Mouse (Mus musculus) neural tube, embryonic 12.5 days (tissue): ENCODE measurements around the gene Bcap29. TPM values are rescaled to one million over a fixed set of nuclear protein-coding genes. Genes with fewer than 3 reads are reported as not detected.
A peak's percentile ranks its signal among the peaks of the same experiment; 100 is the strongest.
"Not testable (repeated sequence)": the region's sequence is repeated elsewhere in the genome, so short reads cannot be mapped to it uniquely, and the experiment has no call there.

Experiments used
- ATAC-seq: fragments of 200-750 bp; cut with Nextera tagmentation; 2 replicates; pipeline ENCODE4 v1.8.0; 2017; ENCODE audit warnings: low read depth, mild to moderate bottlenecking, moderate TSS enrichment, moderate library complexity; ENCODE audit not compliant: low FRiP score
- H3K27ac ChIP-seq: fragments of 300-500 bp; sonication (generic); 2 replicates; pipeline ENCODE4 v1.5.1; 2016
- H3K27me3 ChIP-seq: fragments of 300-500 bp; sonication (generic); replicated peaks from 2 replicates; pipeline ENCODE4 v1.6.1; 2016; ENCODE audit warnings: mild to moderate bottlenecking
- H3K36me3 ChIP-seq: fragments of 300-500 bp; sonication (generic); 2 replicates; pipeline ENCODE4 v1.6.1; 2016; ENCODE audit warnings: mild to moderate bottlenecking
- H3K4me1 ChIP-seq: fragments of 300-500 bp; sonication (generic); 2 replicates; pipeline ENCODE4 v1.6.1; 2016
- H3K4me2 ChIP-seq: fragments of 300-500 bp; sonication (generic); replicated peaks from 2 replicates; pipeline ENCODE4 v1.6.1; 2016; ENCODE audit warnings: mild to moderate bottlenecking
- H3K4me3 ChIP-seq: fragments of 300-500 bp; sonication (generic); 2 replicates; pipeline ENCODE4 v1.5.1; 2016
- H3K9ac ChIP-seq: fragments of 300-500 bp; sonication (generic); 2 replicates; pipeline ENCODE4 v1.6.1; 2016; ENCODE audit warnings: mild to moderate bottlenecking
- H3K9me3 ChIP-seq: fragments of 300-500 bp; sonication (generic); 2 replicates; pipeline ENCODE4 v1.6.1; 2016; ENCODE audit warnings: mild to moderate bottlenecking
- WGBS: fragments of 180-500 bp; shearing (Covaris S2); methylation state at CpG from one replicate; pipeline ENCODE4 v1.1.7; 2016; 5-methylcytosine and 5-hydroxymethylcytosine counted together
- polyA plus RNA-seq: library from polyadenylated mRNA; unstranded; fragments of >200 nt; fragmentation: Nextera tagmentation; extraction: Ambion mirVana; gene quantifications from 2 replicates; pipeline ENCODE4 v1.2.1, GENCODE M21; 2016

Gene Bcap29
- 28.1 and 29.4 TPM in 2 replicates for polyA plus RNA-seq

DNA sequence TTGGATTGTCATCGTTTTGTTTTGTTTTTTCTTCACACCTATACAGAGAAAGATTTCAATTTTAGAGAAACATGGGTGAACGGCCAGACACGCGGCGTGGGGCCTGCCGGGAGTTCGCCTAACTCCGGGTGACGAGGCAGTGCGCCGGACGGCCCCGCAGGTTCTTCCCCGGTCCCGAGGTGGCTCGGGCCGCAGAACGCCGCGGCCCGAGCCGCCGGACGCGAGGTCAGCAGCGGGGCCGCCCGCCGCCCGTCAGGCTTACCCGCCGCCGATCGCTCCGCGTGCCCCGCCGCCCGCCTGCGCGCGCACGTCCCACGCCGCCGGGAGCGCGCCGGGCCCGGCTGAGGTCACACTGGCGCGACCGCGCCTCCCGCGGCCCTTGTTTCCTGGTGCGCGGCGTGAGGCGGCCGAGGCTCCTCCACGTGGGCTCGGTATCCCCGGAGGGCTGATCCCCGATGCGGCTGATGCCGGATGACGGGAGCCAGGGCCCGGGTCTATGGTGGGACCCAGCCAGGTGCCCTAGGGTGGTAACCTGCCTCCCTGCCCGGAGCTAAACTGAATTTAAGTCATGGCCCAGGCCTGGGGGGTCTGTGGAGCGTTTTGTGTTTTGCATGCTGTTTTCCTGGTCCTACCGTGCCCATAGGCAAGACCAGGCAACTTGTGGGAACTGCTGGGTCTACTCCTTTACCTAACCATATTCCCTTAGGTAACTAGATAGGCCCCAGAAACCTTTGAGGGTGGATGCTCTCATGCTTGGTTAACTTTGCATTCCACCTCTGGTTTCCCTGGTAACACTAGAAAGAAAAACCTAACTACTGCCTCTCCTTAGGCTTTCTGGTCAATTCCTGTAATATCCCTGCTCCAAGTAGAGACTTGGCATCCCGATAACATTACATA is at the start of gene Bcap29:
TSS of gene Bcap29 (minus strand) at position 316 of the 897 bp plus-strand sequence.
- Histone ChIP-seq H3K9ac (peak within 1 kb of the TSS; percentile 78), H3K4me3 (peak within 1 kb of the TSS; percentile 56), H3K36me3 (no peaks in the 10 kb centered on the region), H3K27ac (no peak within 1 kb of the TSS), H3K9me3 (no peaks in the 10 kb centered on the region), H3K4me2 (peak within 1 kb of the TSS; percentile 72), H3K4me1 (0 out of 2 replicates have a peak, but pooled peaks cover 7% of the 10 kb centered on the region), H3K27me3 (no peaks in the 10 kb centered on the region)
- 2% methylated on average over 73 of the region's 73 CpGs for WGBS
- peak; percentile 93 for ATAC-seq

DNA sequence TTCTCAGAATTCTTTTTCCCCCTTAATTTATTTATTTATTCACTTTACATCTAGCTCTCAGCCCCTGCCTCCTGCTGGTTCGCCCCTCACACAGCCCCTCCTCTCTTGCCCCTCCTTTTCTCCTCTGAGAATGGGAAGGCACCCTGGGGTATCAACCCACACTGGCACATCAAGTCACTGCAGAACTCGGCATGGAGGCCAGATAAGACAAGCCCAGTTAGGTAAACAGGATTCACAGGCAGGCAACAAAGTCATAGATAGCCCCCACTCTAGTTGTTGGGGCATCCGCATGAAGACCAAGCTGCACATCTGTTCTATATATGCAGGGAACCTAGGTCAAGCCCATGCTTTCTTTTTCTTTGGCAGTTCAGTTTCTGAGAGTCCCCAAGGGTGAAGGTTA is 32.7 kb upstream of the Bcap29 start:
- Histone ChIP-seq H3K4me1 (no peaks in the 10 kb centered on the region), H3K4me2 (no peak overlapping the region), H3K4me3 (no peak overlapping the region), H3K27me3 (no peaks in the 10 kb centered on the region), H3K9ac (no peak overlapping the region), H3K27ac (no peak overlapping the region), H3K36me3 (peaks cover 22% of the 10 kb centered on the region), H3K9me3 (no peaks in the 10 kb centered on the region)
- ATAC-seq: no peak
- 61% methylated on average over 3 of the region's 3 CpGs for WGBS

DNA sequence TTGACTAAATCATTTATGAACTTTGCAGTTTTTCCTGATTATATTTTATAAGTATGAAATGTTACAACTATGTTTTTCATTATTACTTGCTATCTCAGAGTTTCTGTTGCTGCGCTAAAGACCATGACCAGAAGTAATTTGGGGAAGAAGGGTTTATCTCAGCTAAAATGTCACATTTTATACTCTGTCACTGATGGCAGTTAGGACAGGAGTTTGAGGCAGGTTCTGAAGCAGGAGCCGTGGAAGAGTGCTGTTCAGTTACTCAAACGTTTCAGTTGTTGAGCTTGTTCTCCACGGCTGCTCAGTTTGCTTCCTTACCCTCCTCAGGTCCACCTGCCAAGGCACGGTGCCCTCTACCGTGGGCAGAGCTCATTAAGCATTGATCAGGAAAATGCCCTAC is 31.5 kb upstream of the Bcap29 start:
- Histone ChIP-seq H3K4me1 (no peaks in the 10 kb centered on the region), H3K27me3 (no peaks in the 10 kb centered on the region), H3K9ac (no peak overlapping the region), H3K4me3 (no peak overlapping the region), H3K36me3 (peaks cover 19% of the 10 kb centered on the region), H3K9me3 (no peaks in the 10 kb centered on the region), H3K4me2 (no peak overlapping the region), H3K27ac (no peak overlapping the region)
- WGBS: 74% methylated on average over 6 of the region's 6 CpGs
- ATAC-seq: no peak

DNA sequence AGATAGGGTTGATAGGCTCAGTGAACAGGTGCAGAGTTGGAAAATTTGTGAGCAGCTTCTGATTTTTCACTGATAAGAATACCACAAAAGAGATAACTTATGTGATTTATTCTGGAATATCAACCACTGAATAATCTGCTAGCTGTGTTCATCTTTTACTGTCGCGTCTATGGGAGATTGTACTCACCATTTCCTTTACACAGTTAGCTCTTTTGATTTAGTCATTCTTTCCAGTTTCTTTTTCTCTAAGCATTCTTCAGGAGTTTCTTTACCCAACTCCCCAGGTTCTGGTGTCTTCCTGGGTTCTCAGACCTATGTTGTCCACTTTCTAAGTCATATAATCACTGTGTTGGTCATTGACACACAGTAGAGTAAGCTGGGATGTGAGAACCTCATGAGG is 22.4 kb upstream of the Bcap29 start:
- ATAC-seq: no peak
- H3K4me1 ChIP-seq: peaks cover 7% of the 10 kb centered on the region
- H3K9me3 ChIP-seq: no peaks in the 10 kb centered on the region
- 91% methylated on average over 2 of the region's 2 CpGs for WGBS
- H3K9ac ChIP-seq: no peak overlapping the region
- no peaks in the 10 kb centered on the region for H3K27me3 ChIP-seq
- no peak overlapping the region for H3K4me3 ChIP-seq
- no peak overlapping the region for H3K4me2 ChIP-seq
- no peak overlapping the region for H3K27ac ChIP-seq
- no peaks in the 10 kb centered on the region for H3K36me3 ChIP-seq

DNA sequence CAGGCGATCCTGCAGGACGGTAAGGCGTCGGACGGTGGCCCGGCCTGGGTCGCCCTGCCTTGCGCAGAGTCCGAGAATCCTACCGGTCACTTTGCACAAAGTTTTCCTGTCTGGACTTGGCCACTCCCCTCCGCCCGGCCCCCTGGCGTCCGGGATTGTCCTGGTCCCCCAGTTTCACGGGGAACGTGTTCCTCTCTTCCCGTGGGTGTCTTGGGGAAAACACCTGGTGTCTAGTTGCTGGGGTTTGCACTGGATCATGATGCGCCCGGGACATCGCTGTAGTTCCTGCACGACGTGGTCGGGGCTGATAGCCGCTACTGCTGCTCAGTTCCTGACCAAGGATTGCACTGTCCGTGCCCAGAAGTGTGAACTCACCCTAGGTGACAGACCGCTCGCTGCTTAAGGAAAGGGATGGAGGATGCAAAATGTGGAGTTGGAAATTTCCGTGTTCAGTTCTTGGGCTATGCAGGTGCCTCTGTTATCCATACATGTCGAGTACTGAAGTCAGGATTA is 20.6 kb upstream of the Bcap29 start:
- peak; percentile 86 for ATAC-seq
- peak overlapping the region; percentile 65 for H3K4me3 ChIP-seq
- H3K27me3 ChIP-seq: no peaks in the 10 kb centered on the region
- WGBS: under 1% methylated on average over 29 of the region's 29 CpGs
- peak overlapping the region; percentile 63 for H3K9ac ChIP-seq
- H3K36me3 ChIP-seq: no peaks in the 10 kb centered on the region
- H3K9me3 ChIP-seq: no peaks in the 10 kb centered on the region
- no peak overlapping the region for H3K27ac ChIP-seq
- H3K4me1 ChIP-seq: peaks cover 7% of the 10 kb centered on the region
- H3K4me2 ChIP-seq: peak overlapping the region; percentile 81

DNA sequence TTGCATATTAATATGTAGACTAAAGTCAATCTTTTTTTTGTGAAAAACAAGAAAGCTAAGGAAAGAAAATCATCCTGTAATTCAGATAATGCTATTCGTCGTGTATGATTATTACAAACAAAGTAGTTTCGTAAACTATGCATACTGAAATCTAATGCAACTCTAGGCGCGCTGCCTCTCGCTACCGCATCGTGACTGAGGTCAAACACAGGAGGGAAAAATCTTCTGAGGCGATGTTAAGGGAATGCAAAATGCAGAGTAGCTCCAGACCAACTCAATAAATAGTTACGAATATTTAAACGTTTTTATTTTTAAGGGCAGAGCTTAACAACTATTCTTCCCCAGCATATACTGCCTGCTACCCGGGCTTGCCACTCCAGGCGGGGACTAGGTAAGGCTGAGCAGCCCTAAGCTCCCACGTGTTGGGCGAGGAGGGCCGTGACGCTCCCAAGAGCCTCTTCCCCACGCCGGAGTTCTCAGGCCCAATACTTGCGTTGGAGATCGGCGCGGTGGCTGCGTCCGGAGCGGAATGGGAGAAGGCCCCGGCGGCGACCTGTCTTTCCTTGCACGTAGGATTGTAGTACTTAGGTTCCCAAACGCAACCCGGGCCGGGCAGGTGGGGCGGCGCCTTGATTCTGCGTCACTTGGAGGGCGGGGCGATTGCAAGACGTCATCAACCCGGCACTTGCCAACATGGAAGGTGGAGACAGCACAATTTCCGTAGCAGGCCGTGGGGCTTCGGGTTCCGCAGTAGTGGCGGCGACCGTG is 19.9 kb upstream of the Bcap29 start, which contains the start of the genes Dus4l and Cog5:
TSS of gene Dus4l (minus strand) at position 630 of the 768 bp plus-strand sequence.
TSS of gene Cog5 (plus strand) at position 673 of the 768 bp plus-strand sequence.
- Histone ChIP-seq H3K27ac (no peak within 1 kb of the TSS), H3K4me1 (peaks cover 7% of the 10 kb centered on the region), H3K4me3 (peak within 1 kb of the TSS; percentile 65), H3K4me2 (peak within 1 kb of the TSS; percentile 81), H3K9me3 (no peaks in the 10 kb centered on the region), H3K9ac (peak within 1 kb of the TSS; percentile 63), H3K27me3 (no peaks in the 10 kb centered on the region), H3K36me3 (no peaks in the 10 kb centered on the region)
- under 1% methylated on average over 47 of the region's 47 CpGs for WGBS
- ATAC-seq: peak; percentile 98

DNA sequence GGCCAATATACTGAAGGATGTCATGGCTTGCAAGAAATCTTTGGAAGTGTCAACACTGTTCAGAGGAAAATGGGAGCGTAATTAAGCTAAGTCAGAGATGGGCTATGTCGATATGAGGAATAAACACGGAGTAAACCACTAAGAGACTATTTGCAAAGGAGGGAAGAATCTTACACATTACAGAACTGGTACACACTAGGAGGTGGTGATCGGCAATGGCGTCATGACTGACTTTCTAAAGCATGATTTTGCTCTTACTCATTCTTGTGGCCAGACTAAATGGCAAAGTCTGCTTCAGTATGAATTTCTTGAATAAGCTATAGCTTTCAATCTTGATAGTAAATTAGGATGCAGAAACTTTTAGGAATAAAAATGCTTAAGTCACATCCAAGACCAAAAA is 19.2 kb upstream of the Bcap29 start:
- H3K36me3 ChIP-seq: no peaks in the 10 kb centered on the region
- no peaks in the 10 kb centered on the region for H3K9me3 ChIP-seq
- H3K27me3 ChIP-seq: no peaks in the 10 kb centered on the region
- peaks cover 7% of the 10 kb centered on the region for H3K4me1 ChIP-seq
- ATAC-seq: no peak
- H3K27ac ChIP-seq: no peak overlapping the region
- WGBS: 75% methylated on average over 5 of the region's 5 CpGs
- H3K4me2 ChIP-seq: peak overlapping the region; percentile 81; the same call in 1 of the 2 replicates
- H3K4me3 ChIP-seq: no peak overlapping the region
- no peak overlapping the region for H3K9ac ChIP-seq

DNA sequence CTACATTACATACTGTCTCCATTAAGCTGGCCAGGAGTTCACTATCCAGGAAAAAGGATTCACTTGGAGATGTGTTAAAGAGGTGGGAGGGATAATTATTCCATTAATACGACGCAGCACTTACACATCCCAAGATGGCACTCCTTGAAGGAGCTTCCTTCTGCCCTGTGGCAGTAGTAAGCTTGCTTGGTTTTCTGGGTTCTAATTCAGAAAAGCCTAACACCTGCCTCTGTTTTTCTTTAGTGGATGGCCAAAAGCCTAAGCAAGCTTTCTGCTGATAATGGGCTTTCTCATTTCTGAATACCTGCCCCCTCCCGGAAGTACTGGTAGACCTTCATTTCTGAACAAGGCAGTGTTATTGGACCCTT is 766 bp upstream of the Bcap29 start:
- Histone ChIP-seq H3K4me2 (peak overlapping the region; percentile 72; the same call in 1 of the 2 replicates), H3K4me3 (no peak overlapping the region), H3K27ac (no peak overlapping the region), H3K4me1 (0 out of 2 replicates have a peak, but pooled peaks cover 7% of the 10 kb centered on the region), H3K9me3 (no peaks in the 10 kb centered on the region), H3K9ac (no peak overlapping the region), H3K27me3 (no peaks in the 10 kb centered on the region), H3K36me3 (no peaks in the 10 kb centered on the region)
- ATAC-seq: no peak; the same call in 1 of the 2 replicates
- WGBS: 90% methylated on average over 3 of the region's 3 CpGs

DNA sequence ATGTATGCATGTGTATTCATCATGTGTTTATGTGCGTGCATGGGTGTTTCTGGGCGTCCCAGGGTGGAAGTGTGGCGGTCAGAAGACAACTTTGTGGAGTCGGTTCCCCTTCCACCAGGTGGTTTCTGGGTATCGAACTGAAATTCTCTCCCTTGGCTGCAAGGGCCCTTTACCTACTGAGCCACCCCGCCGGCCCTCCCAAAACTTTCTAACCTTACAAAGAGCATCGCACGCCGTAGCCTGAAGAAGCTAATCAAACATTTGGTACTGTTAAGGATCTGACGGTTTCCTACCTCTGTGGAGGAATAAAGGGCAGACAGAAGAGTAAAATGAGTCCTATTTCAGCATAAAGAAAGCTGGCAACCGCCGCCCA is 502 bp downstream of the Bcap29 start:
- no peak overlapping the region for H3K27ac ChIP-seq

DNA sequence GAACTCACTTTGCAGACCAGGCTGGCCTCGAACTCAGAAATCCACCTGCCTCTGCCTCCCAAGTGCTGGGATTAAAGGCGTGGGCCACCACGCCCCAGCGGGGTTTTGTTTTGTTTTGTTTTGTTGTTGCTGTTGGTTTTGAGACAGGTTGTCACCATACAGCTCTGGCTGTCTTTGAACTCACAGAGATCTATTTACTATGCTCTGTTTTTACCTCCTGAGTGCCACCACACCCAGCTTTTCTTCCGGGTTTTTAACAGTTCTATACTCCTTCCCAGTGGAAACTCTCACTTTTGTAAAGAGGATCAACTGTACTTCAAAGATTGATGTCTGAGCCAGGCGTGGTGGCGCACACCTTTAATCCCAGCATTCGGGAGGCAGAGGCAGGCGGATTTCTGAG is 6.1 kb downstream of the Bcap29 start:
- H3K9ac ChIP-seq, H3K4me1 ChIP-seq, ATAC-seq, H3K27ac ChIP-seq, H3K36me3 ChIP-seq, H3K4me2 ChIP-seq, H3K9me3 ChIP-seq, H3K4me3 ChIP-seq, H3K27me3 ChIP-seq: not testable (repeated sequence)
- 92% methylated on average over 9 of the region's 9 CpGs for WGBS

More for the DNA sequence above, 502 bp downstream of the Bcap29 start:
- peak overlapping the region; percentile 72 for H3K4me2 ChIP-seq
- 0 out of 2 replicates have a peak, but pooled peaks cover 7% of the 10 kb centered on the region for H3K4me1 ChIP-seq
- WGBS: 14% methylated on average over 13 of the region's 13 CpGs
- ATAC-seq: peak; percentile 67
- no peaks in the 10 kb centered on the region for H3K27me3 ChIP-seq
- no peaks in the 10 kb centered on the region for H3K36me3 ChIP-seq
- H3K9me3 ChIP-seq: no peaks in the 10 kb centered on the region
- H3K4me3 ChIP-seq: peak overlapping the region; percentile 56
- peak overlapping the region; percentile 78 for H3K9ac ChIP-seq

DNA sequence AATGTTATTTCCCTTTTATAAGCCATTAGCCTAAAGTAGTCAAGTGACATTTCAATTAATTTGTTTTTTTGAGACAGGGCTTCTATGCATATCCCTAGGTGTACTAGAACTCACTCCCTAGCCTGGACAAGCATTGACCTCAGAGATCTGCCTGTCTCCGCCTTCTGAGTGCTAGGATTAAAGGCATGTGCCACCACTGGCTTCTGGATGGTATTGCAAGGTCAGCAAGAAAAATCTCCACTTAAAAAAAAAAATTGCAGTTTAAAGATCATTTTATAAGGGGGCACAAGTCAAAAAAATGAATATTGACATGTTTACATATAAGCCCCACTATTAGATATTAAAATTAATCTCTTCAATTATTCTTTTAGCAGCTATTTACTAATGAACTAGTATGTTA is 9.4 kb downstream of the Bcap29 start:
- Histone ChIP-seq H3K27me3 (no peaks in the 10 kb centered on the region), H3K4me2 (no peak overlapping the region), H3K9me3 (no peaks in the 10 kb centered on the region), H3K9ac (no peak overlapping the region), H3K4me3 (no peak overlapping the region), H3K27ac (no peak overlapping the region), H3K4me1 (no peaks in the 10 kb centered on the region), H3K36me3 (0 out of 2 replicates have a peak, but pooled peaks cover 7% of the 10 kb centered on the region)
- no peak for ATAC-seq
- 97% methylated on average over 1 of the region's 1 CpGs for WGBS

DNA sequence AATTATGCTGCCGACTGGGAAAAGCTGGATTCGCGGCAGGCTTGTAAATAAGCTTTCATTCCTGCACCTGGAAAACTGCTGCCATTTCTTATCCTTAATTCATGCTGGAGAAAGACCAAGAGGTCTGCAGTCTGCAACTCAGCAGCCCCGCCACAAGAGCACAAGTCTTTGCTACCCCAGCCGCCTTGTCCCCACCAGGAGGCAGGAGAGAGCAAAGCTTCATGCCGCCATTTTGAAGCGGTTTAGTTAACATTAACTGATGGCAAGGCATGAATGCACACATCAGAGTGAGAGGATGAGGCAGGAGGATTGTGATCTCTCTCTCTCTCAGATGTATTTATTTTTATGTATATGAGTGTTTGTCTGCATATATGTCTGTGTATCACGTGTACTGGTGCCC is 14.4 kb downstream of the Bcap29 start:
- ATAC-seq: no peak
- Histone ChIP-seq H3K4me1 (no peaks in the 10 kb centered on the region), H3K9ac (no peak overlapping the region), H3K27ac (no peak overlapping the region), H3K4me2 (no peak overlapping the region), H3K4me3 (no peak overlapping the region), H3K36me3 (peaks cover 3% of the 10 kb centered on the region; the same call in 1 of the 2 replicates), H3K9me3 (no peaks in the 10 kb centered on the region), H3K27me3 (no peaks in the 10 kb centered on the region)
- WGBS: 88% methylated on average over 8 of the region's 8 CpGs
